Mouse (Mus musculus) intestine, postnatal 0 days (tissue): Measurements from ENCODE around the gene Olfr739. TPM values are rescaled to one million over a fixed set of nuclear protein-coding genes. Genes with fewer than 3 reads are reported as not detected.

Source experiments
- ATAC-seq: fragments of 200-750 bp; cut with Nextera tagmentation; 2 replicates; pipeline ENCODE4 v1.8.0; 2017; ENCODE audit warnings: mild to moderate bottlenecking, moderate TSS enrichment, moderate library complexity
- H3K27ac ChIP-seq: fragments of 300-500 bp; sonication (generic); 2 replicates; pipeline ENCODE4 v1.5.1; 2014; ENCODE audit warnings: mild to moderate bottlenecking, low read depth, low read length, moderate library complexity
- H3K27me3 ChIP-seq: fragments of 300-500 bp; sonication (generic); replicated peaks from 2 replicates; pipeline ENCODE4 v1.6.1; 2014; ENCODE audit warnings: low read length, mixed read lengths; ENCODE audit not compliant: control insufficient read depth, insufficient read depth
- H3K36me3 ChIP-seq: fragments of 300-500 bp; sonication (generic); 2 replicates; pipeline ENCODE4 v1.6.1; 2014; ENCODE audit warnings: mild to moderate bottlenecking, moderate library complexity; ENCODE audit not compliant: control insufficient read depth, insufficient read depth
- H3K4me1 ChIP-seq: fragments of 300-500 bp; sonication (generic); replicated peaks from 2 replicates; pipeline ENCODE4 v1.6.1; 2014; ENCODE audit warnings: antibody characterized with exemption, low read length, mixed read lengths; ENCODE audit not compliant: control insufficient read depth, insufficient read depth
- H3K4me2 ChIP-seq: fragments of 300-500 bp; sonication (generic); replicated peaks from 2 replicates; pipeline ENCODE4 v1.6.1; 2014; ENCODE audit warnings: low read depth, mild to moderate bottlenecking, moderate library complexity
- H3K4me3 ChIP-seq: fragments of 300-500 bp; sonication (generic); 2 replicates; pipeline ENCODE4 v1.5.1; 2014; ENCODE audit warnings: low read depth, low read length
- H3K9ac ChIP-seq: fragments of 300-500 bp; sonication (generic); 2 replicates; pipeline ENCODE4 v1.6.1; 2014; ENCODE audit warnings: mild to moderate bottlenecking, low read depth, low read length
- H3K9me3 ChIP-seq: fragments of 300-500 bp; sonication (generic); 2 replicates; pipeline ENCODE4 v1.6.1; 2016; ENCODE audit warnings: mixed run types; ENCODE audit not compliant: control insufficient read depth
- CTCF ChIP-seq: sonication (generic); IDR thresholded peaks from 2 replicates; pipeline ENCODE4 v1.5.1; 2016; ENCODE audit warnings: low read depth, mild to moderate bottlenecking, control low read depth, antibody characterized with exemption, moderate library complexity
- WGBS: fragments of 180-500 bp; shearing (Covaris S2); extraction: QIAGEN DNeasy Blood & Tissue Kit; methylation state at CpG from one replicate; pipeline ENCODE4 v1.1.7; 2014; 5-methylcytosine and 5-hydroxymethylcytosine counted together
- polyA plus RNA-seq: library from polyadenylated mRNA; unstranded; fragments of >200 nt; fragmentation: Nextera tagmentation; extraction: Ambion mirVana; gene quantifications from 2 replicates; pipeline ENCODE4 v1.2.1, GENCODE M21; 2015

Olfr739 gene
- polyA plus RNA-seq, result not detected in 2 replicates

GRCm38 (mm10) chr14:50418326-50418725, at the start of gene Olfr739:
Gene Olfr739 (plus strand): TSS chr14:50418626.
- 57% methylated on average over 2 of the region's 2 CpGs for WGBS
- no peaks in the 10 kb centered on the region for H3K4me1 ChIP-seq
- TF ChIP-seq CTCF, result no peak
- H3K36me3 ChIP-seq, result no peaks in the 10 kb centered on the region
- H3K27me3 ChIP-seq, result no peaks in the 10 kb centered on the region
- no peak within 1 kb of the TSS for H3K9ac ChIP-seq
- no peaks in the 10 kb centered on the region for H3K9me3 ChIP-seq
- H3K27ac ChIP-seq, result no peak within 1 kb of the TSS
- ATAC-seq, result no peak
- H3K4me2 ChIP-seq, result no peak within 1 kb of the TSS
- no peak within 1 kb of the TSS for H3K4me3 ChIP-seq

- no peaks in the 10 kb centered on the region for H3K9me3 ChIP-seq
- H3K27me3 ChIP-seq, result no peaks in the 10 kb centered on the region
- TF ChIP-seq CTCF, result no peak
- no peak within 1 kb of the TSS for H3K4me3 ChIP-seq
- no peak within 1 kb of the TSS for H3K9ac ChIP-seq
- no peaks in the 10 kb centered on the region for H3K36me3 ChIP-seq
- no peaks in the 10 kb centered on the region for H3K4me1 ChIP-seq
- H3K4me2 ChIP-seq, result no peak within 1 kb of the TSS
- no peak for ATAC-seq
- 64% methylated on average over 2 of the region's 2 CpGs for WGBS
- no peak within 1 kb of the TSS for H3K27ac ChIP-seq
Measured at GRCm38 (mm10) chr14:50380863-50381262, 37.6 kb upstream of the Olfr739 start, which contains the start of gene Olfr736. Gene Olfr736 (plus strand): TSS chr14:50381163.

- Histone ChIP-seq H3K27ac (no peak within 1 kb of the TSS), H3K4me2 (no peak within 1 kb of the TSS), H3K4me3 (no peak within 1 kb of the TSS), H3K27me3 (no peaks in the 10 kb centered on the region), H3K9ac (no peak within 1 kb of the TSS), H3K9me3 (no peaks in the 10 kb centered on the region), H3K36me3 (no peaks in the 10 kb centered on the region), H3K4me1 (no peaks in the 10 kb centered on the region)
- ATAC-seq, result no peak
- no peak for TF ChIP-seq CTCF
- WGBS, result 68% methylated on average over 1 of the region's 1 CpGs
Measured at GRCm38 (mm10) chr14:50407268-50407667, 11.2 kb upstream of the Olfr739 start, which contains the start of gene Olfr738. Gene Olfr738 (plus strand): TSS chr14:50407568.

GRCm38 (mm10) chr14:50445245-50445644, 26.8 kb downstream of the Olfr739 start, which contains the start of gene Olfr740:
Gene Olfr740 (plus strand): TSS chr14:50445545.
- Histone ChIP-seq H3K9me3 (no peaks in the 10 kb centered on the region), H3K27me3 (no peaks in the 10 kb centered on the region), H3K4me1 (no peaks in the 10 kb centered on the region), H3K4me3 (no peak within 1 kb of the TSS), H3K9ac (no peak within 1 kb of the TSS), H3K36me3 (no peaks in the 10 kb centered on the region), H3K27ac (no peak within 1 kb of the TSS), H3K4me2 (no peak within 1 kb of the TSS)
- TF ChIP-seq CTCF, result no peak
- no peak for ATAC-seq
- WGBS, result 81% methylated on average over 3 of the region's 3 CpGs

GRCm38 (mm10) chr14:50472438-50472837, 54.0 kb downstream of the Olfr739 start, which contains the start of gene Olfr741:
Gene Olfr741 (plus strand): TSS chr14:50472738.
- Histone ChIP-seq H3K36me3 (no peaks in the 10 kb centered on the region), H3K4me2 (no peak within 1 kb of the TSS), H3K27ac (no peak within 1 kb of the TSS), H3K27me3 (no peaks in the 10 kb centered on the region), H3K4me1 (no peaks in the 10 kb centered on the region), H3K4me3 (no peak within 1 kb of the TSS), H3K9me3 (no peaks in the 10 kb centered on the region), H3K9ac (no peak within 1 kb of the TSS)
- WGBS, result 69% methylated on average over 2 of the region's 2 CpGs
- ATAC-seq, result no peak
- no peak for TF ChIP-seq CTCF

Other genes with a start within 250 kb of the Olfr739 start
- not detected in 2 replicates for gene Olfr730, start 230.4 kb upstream of the Olfr739 start, polyA plus RNA-seq
- not detected in 2 replicates for gene Olfr731, start 176.8 kb upstream of the Olfr739 start, polyA plus RNA-seq
- not detected in 2 replicates for gene Olfr732, start 134.4 kb upstream of the Olfr739 start, polyA plus RNA-seq
- not detected in 2 replicates for gene Olfr733, start 117.1 kb upstream of the Olfr739 start, polyA plus RNA-seq
- gene Olfr734, start 91.9 kb upstream of the Olfr739 start, polyA plus RNA-seq, result not detected in 2 replicates
- not detected in 2 replicates for gene Olfr735, start 69.8 kb upstream of the Olfr739 start, polyA plus RNA-seq
- 0.07 and 0.08 TPM in 2 replicates for gene Tlr11, start 60.7 kb upstream of the Olfr739 start, polyA plus RNA-seq
- gene Olfr736, start 37.5 kb upstream of the Olfr739 start, polyA plus RNA-seq, result not detected in 2 replicates
- gene Olfr738, start 11.1 kb upstream of the Olfr739 start, polyA plus RNA-seq, result not detected in 2 replicates
- gene Olfr740, start 26.9 kb downstream of the Olfr739 start, polyA plus RNA-seq, result not detected in 2 replicates
- gene Olfr741, start 54.1 kb downstream of the Olfr739 start, polyA plus RNA-seq, result not detected in 2 replicates
- gene Olfr742, start 85.0 kb downstream of the Olfr739 start, polyA plus RNA-seq, result not detected in 2 replicates
- gene Olfr743, start 103.2 kb downstream of the Olfr739 start, polyA plus RNA-seq, result not detected in 2 replicates
- gene Olfr744, start 196.3 kb downstream of the Olfr739 start, polyA plus RNA-seq, result not detected in 2 replicates
- gene Olfr745, start 220.8 kb downstream of the Olfr739 start, polyA plus RNA-seq, result not detected in 2 replicates
- not detected in 2 replicates for gene Olfr746, start 228.5 kb downstream of the Olfr739 start, polyA plus RNA-seq